Mouse (Mus musculus): ENCODE measurements around the gene Agpat4.
A peak's percentile ranks its signal among the peaks of the same experiment; 100 is the strongest.

DNA sequence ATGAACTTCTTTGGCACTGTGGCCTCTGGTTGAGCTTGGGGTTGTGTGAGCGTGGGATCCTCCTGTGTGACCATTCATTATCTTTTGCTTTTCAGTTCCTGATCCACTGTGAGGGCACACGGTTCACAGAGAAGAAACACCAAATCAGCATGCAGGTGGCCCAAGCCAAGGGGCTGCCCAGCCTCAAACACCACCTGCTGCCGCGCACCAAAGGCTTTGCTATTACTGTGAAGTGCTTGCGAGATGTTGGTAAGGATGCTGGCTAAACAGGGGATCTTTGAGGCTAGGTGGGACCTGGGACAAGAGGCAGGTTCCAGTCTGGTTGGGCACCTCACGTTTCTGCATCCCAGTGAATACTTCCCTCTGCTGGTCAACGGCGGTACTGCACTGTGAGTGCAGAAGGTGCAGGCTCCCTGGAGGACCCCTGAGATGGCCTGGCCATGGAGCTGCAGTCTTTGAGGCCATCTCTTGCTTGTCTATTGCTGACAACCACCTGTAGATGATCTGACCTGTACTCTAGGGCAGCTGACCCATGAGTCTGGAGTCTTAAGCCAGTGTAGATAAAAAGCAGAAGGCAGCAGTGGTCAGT lies 92.1 kb downstream of the Agpat4 start:
- peak; percentile 100 for TF ChIP-seq CTCF (IDR thresholded peaks at IDR 0.05)
- no peak for TF ChIP-seq EP300 (IDR thresholded peaks at IDR 0.05)

Data from lung, postnatal 0 days (tissue).